Mouse (Mus musculus) central nervous system, embryonic 18 days (tissue): ENCODE results near the gene Nebl. TPM values are rescaled to one million over a fixed set of nuclear protein-coding genes. Genes with fewer than 3 reads are reported as not detected.

Experiments used
- polyA plus RNA-seq: library from polyadenylated mRNA; depleted of rRNA; stranded (reverse); fragments of >200 nt; gene quantifications from 2 replicates; pipeline ENCODE4 v1.2.3, GENCODE M21; 2012; rRNA removed

Nebl gene
- polyA plus RNA-seq: 15.5 and 15.6 TPM in 2 replicates

DNA sequence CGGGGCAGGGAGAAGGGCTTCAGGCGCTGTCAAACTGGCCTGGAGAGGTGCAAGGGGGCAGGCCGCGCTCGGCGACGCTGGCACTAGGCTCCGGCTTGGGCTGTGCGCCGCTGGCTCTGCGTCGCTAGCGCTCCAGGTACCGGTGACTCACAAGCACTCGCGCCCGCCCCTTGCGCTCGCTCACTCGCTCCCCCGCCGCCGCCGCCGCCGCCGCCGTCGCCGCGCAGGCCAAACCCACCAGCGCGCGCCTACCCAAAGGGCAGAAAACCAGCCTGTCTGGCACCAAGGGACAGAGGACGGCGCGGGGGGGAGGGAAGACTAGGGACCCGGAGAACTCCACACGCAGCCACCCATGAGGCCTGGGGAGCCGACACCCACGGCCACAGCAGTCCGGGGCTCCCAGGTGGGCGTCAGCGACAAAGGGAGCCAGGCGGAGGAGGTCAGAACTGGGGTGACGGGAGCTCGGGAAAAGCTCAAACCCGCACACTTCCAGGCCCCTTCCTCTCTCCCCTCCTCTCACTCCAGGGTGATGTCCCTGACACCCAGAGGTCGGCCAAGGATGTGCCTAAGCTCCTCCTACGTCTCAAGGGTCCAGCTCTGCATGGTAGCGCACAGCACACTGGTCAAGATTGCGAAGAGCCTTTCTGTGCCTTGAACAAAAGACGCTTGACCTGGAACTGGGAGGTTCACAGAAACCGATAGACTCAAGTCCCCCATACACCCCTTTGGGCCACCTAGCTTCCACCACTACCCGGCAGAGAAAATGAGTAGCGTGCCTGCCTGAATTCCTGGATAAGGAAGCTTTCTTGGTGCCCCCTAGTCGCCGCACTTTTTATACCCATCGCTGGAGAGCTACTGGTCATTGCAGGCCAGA, at the start of gene Nebl:
Gene Nebl, minus strand, starts transcription at position 508 of the 874 bp plus-strand sequence.

